Mouse (Mus musculus) layer of hippocampus, adult 9-11 months (tissue): ENCODE measurements around the gene Lca5l.

Experiments
- DNase-seq: peaks from one replicate; pipeline ENCODE4 v3.0.0; 2022

Lca5l gene

GRCm38 (mm10) chr16:96191531-96192506 lies at the start of gene Lca5l:
TSS of gene Lca5l (minus strand) at chr16:96192271.
- DNase-seq = peak; percentile 99

GRCm38 (mm10) chr16:96235366-96235970 lies 43.4 kb upstream of the Lca5l start, which contains the start of gene B3galt5:
TSS of gene B3galt5 (plus strand) at chr16:96235801.
- DNase-seq = no peak

- no peak for DNase-seq
These were observed 41.9 kb upstream of the Lca5l start for GRCm38 (mm10) chr16:96233996-96234395.

- no peak for DNase-seq
These were observed 39.9 kb upstream of the Lca5l start for GRCm38 (mm10) chr16:96231974-96232373.

- no peak for DNase-seq
These were observed 39.2 kb upstream of the Lca5l start for GRCm38 (mm10) chr16:96231251-96231650.

GRCm38 (mm10) chr16:96230411-96230810 lies 38.3 kb upstream of the Lca5l start:
- DNase-seq = peak; percentile 73

- peak; percentile 51 for DNase-seq
These were observed 37.0 kb upstream of the Lca5l start for GRCm38 (mm10) chr16:96229044-96229555.

GRCm38 (mm10) chr16:96228438-96228837 lies 36.4 kb upstream of the Lca5l start:
- DNase-seq = no peak

GRCm38 (mm10) chr16:96222452-96222851 lies 30.4 kb upstream of the Lca5l start:
- no peak for DNase-seq

GRCm38 (mm10) chr16:96221959-96222358 lies 29.9 kb upstream of the Lca5l start:
- DNase-seq = no peak

- DNase-seq = no peak
These were observed 29.4 kb upstream of the Lca5l start for GRCm38 (mm10) chr16:96221491-96221890.

GRCm38 (mm10) chr16:96213027-96213426 lies 21.0 kb upstream of the Lca5l start:
- DNase-seq = no peak

- no peak for DNase-seq
These were observed 18.8 kb upstream of the Lca5l start for GRCm38 (mm10) chr16:96210856-96211255.

- peak; percentile 50 for DNase-seq
These were observed 17.7 kb upstream of the Lca5l start for GRCm38 (mm10) chr16:96209789-96210188.

- DNase-seq = no peak
These were observed 9.6 kb upstream of the Lca5l start for GRCm38 (mm10) chr16:96201485-96202232.

GRCm38 (mm10) chr16:96200702-96201028 lies 8.6 kb upstream of the Lca5l start:
- DNase-seq = no peak

- no peak for DNase-seq
These were observed 8.0 kb upstream of the Lca5l start, which contains the start of gene Sh3bgr for GRCm38 (mm10) chr16:96199913-96200701. TSS of gene Sh3bgr (plus strand) at chr16:96200450.

- no peak for DNase-seq
These were observed 4.5 kb downstream of the Lca5l start for GRCm38 (mm10) chr16:96187619-96188018.

- DNase-seq = no peak
These were observed 12.9 kb downstream of the Lca5l start for GRCm38 (mm10) chr16:96179156-96179555.

- no peak for DNase-seq
These were observed 16.7 kb downstream of the Lca5l start for GRCm38 (mm10) chr16:96175399-96175798.

GRCm38 (mm10) chr16:96173648-96174047 lies 18.4 kb downstream of the Lca5l start:
- no peak for DNase-seq

GRCm38 (mm10) chr16:96168837-96169236 lies 23.2 kb downstream of the Lca5l start:
- DNase-seq = no peak
